Mouse (Mus musculus) CD8-positive naive resting alpha-beta T cell, adult 57 days (primary cell): Measurements from ENCODE around the gene Nckipsd. TPM values are rescaled to one million over a fixed set of nuclear protein-coding genes. Genes with fewer than 3 reads are reported as not detected.

Experiments used
- total RNA-seq: library from RNA; stranded (reverse); gene quantifications from one replicate; pipeline ENCODE4 v1.2.4, GENCODE M21; 2023

The Nckipsd gene
- 9.4 TPM for total RNA-seq

GRCm38 (mm10) chr9:108808163-108808665 is at the start of gene Nckipsd:
Nckipsd (plus strand) TSS chr9:108808368.

DNA sequence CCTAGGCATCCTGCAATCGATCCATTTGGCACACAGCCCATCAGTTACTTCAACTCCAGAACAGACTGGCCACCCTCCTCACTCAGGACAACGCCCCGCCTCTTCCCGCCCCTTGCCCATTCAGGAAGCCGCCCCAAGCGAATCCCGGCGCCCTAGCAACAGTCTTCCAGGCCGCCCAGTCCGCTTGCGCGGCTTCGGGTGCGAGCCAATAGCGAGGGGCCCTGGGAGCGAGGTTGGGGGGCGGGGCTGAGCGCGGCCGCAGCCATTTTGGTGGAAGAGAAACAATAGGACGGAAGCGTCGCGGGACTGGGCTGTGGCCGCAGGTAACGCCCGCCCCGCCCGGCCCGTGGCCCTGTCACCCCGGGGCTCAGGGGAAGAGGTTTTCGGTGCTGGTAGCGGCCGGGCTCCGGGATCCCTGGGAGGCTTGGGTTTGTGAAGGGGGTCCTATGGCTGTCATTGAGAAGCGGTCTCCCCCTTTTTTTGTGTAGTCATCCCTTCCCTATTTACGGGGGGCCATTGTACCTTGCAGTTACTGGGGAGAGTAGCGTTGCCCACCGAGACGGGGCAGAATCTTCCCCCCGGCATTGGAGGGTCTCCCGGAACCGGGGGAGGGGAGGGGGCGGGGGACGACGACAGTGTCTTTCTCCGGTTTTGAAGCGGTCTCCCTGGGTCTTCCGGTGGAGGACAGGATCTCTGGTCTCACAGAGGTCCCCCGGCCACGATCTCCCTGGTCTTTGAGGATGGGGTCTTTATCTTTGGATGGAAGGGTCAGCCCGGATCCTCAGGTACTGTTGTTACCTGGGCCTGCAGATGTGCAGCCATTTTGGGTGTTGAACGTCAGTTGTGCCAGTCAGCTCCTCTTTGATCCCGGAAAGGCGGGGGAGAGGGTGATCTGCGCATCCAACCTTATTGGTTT is 24.4 kb upstream of the Nckipsd start, which contains the start of gene Ip6k2:
TSS of gene Ip6k2 (plus strand) at position 249 of the 916 bp plus-strand sequence.

DNA sequence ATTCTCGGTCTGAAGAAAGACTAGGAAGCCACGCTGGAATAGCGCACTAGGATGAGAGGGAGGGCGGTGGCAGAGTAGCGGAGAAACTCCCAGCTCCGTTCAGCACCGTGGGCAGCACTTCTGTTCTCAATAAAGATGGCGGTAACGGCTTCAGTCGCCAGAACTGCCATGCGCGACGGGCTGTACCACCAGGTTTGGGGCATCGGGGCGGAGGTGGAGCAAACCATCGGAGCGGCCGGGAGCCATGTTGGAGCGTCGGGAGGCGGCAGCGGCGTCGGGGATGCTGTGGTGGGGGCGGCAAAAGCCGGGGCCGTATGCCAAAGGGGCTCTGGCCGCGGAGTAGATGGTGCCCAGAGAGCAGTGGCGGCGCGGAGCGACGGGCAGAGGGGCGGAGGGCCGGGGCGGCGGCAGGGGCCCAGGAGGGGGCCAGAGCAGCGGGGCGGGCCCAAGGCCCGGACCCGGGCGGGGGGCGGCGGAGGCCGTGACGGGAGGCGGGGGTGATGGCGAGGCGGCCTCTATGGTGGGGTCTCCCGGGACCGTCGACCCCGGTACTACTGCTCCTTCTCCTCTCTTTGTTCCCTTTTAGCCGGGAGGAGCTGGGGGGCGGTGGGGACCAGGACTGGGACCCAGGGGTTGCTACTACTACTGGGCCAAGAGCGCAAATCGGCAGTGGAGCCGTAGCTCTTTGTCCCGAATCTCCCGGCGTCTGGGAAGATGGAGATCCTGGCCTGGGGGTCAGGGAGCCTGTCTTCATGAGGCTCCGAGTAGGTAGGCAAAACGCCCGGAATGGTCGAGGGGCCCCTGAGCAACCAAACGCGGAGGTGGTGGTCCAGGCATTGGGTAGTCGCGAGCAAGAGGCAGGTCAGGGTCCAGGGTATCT is 17.9 kb downstream of the Nckipsd start, which contains the start of gene Celsr3:
TSS of gene Celsr3 (plus strand) at position 501 of the 880 bp plus-strand sequence.

DNA sequence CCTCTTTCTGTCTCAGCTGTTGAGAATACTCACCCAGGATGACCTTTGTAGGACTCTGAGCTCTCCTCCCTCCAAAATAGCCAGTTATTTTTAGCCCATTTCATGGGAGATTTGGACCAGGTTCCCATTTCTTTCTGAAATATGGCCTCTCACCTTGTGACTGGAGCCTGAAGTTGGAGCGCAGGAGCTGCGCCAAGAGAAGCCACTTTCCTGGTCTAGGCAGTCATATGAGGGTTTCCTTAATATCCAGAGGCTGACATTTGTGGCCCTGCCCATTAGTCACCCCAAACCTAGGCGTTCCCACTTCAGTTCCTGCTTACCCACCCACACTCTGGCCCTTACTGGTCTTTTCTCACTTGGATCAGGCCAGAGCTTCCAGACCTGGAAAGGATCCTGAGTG is 44.8 kb downstream of the Nckipsd start, which contains the start of gene Slc26a6:
TSS of gene Slc26a6 (plus strand) at position 308 of the 400 bp plus-strand sequence.

Other genes starting within 250 kb of the Nckipsd start
- gene Impdh2, start 248.1 kb upstream of the Nckipsd start, total RNA-seq: 196 TPM
- 22.9 TPM for gene Ndufaf3, start 240.9 kb upstream of the Nckipsd start, total RNA-seq
- gene Dalrd3, start 238.5 kb upstream of the Nckipsd start, total RNA-seq: 55.2 TPM
- 29.0 TPM for gene Wdr6, start 229.6 kb upstream of the Nckipsd start, total RNA-seq
- 9.7 TPM for gene P4htm, start 210.7 kb upstream of the Nckipsd start, total RNA-seq
- gene Arih2, start 159.0 kb upstream of the Nckipsd start, total RNA-seq: 133 TPM
- 25.3 TPM for gene Slc25a20, start 146.3 kb upstream of the Nckipsd start, total RNA-seq
- 10.3 TPM for gene Prkar2a, start 119.1 kb upstream of the Nckipsd start, total RNA-seq
- 100 TPM for gene Ip6k2, start 24.6 kb upstream of the Nckipsd start, total RNA-seq
- gene Celsr3, start 18.0 kb downstream of the Nckipsd start, total RNA-seq: not detected
- 27.2 TPM for gene Slc26a6, start 44.9 kb downstream of the Nckipsd start, total RNA-seq
- not detected for gene Tmem89, start 106.3 kb downstream of the Nckipsd start, total RNA-seq
- gene Uqcrc1, start 128.3 kb downstream of the Nckipsd start, total RNA-seq: 170 TPM
- 3.3 TPM for gene Col7a1, start 145.2 kb downstream of the Nckipsd start, total RNA-seq
- gene Ucn2, start 177.6 kb downstream of the Nckipsd start, total RNA-seq: not detected
- 9.5 TPM for gene Pfkfb4, start 183.4 kb downstream of the Nckipsd start, total RNA-seq
- 2,690 TPM for gene Shisa5, start 230.2 kb downstream of the Nckipsd start, total RNA-seq